Mouse (Mus musculus) liver, adult (tissue): Measurements from ENCODE around the gene Hamp.

ENCODE experiments used
- GATA4 ChIP-seq: IDR thresholded peaks from 2 replicates; pipeline ENCODE4 v1.6.1; 2014; ENCODE audit warnings: mild to moderate bottlenecking, low read length; ENCODE audit not compliant: insufficient replicate concordance

Gene Hamp

DNA sequence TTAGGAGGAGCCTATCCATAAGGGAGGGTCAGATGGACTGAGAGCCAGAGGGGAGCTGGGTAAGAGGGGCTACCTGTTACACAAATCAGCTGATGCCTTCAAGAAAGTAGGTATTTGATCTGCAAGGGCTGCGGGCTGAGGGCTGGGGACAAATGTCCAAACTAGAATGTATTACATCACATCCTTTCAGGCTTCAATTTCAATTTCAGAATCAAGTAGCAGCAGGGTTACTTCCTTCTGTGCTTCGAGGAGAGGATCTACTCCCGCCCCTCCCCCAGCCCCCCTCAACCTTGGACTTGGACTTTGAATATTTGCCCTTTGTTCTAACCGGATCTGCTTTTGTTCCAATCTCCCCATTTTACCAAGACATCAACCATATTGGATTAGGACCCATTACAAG, 26.6 kb downstream of the Hamp start:
- TF ChIP-seq GATA4: no peak

DNA sequence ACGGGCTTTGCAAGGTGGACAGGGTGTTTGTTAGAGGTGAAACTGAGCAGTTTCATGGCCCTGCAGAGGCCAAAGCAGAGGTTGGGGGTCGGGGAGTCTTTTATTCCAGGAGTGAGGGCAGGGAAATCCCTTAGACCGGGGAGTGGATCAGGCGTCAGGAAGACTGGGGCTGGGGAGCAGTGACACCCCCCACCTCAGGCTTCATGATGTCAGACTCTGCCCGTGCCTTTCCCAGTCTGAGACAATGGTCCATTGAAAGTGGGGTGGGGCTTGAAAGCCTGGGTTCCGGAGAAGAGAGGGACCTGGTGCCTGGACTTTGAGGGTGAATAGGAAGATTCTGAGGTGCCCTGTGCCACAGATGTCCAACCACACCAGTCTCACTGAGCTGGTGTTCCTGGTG, 27.1 kb downstream of the Hamp start:
- no peak for TF ChIP-seq GATA4

DNA sequence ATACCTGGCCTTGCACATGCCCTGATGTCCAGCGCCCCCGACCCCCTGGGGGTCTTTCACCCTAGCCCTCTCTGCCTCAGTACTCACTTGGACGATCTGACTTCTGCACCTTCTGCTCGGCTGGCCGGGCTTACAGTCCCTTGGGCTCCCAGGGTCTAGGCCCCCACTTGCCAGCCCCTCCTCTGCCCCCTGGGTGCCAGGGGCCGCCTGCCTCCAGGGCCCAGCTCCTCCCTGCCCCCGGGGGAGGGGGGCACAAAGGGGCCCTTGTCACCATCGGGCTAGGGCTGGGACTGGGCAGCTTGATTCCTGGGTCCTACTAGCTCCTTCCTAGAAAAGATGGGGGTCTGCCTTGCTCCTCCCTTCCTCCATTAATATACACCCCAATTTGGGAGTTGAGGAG, 29.1 kb downstream of the Hamp start, which contains the start of gene Mag:
TSS of gene Mag (minus strand) at position 142 of the 400 bp plus-strand sequence.
- no peak for TF ChIP-seq GATA4

DNA sequence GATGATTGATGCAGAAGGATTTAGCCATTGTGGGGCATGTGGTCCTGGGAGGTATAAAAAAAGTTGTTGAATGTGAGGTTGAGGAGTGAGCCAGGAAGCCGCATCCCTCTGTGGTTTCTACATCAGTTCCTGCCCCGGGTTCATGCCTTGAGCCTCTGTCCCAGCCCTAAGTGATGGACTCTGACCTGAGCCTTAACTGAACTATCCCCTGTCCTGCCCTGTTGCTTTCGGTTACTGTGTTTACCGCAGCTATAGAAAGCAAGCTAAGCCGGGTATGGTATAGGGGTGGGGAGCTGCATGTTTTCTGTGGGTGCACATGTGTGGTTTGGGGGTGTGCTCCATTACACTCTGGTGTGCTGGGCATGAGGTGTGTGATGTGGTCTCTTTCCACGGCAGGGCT, 34.1 kb downstream of the Hamp start:
- TF ChIP-seq GATA4: no peak

- no peak for TF ChIP-seq GATA4
These were observed 34.8 kb downstream of the Hamp start for GRCm38 (mm10) chr7:30908992-30909431.

GRCm38 (mm10) chr7:30908277-30908991, 35.4 kb downstream of the Hamp start:
- TF ChIP-seq GATA4: no peak

GRCm38 (mm10) chr7:30904042-30904441, 39.8 kb downstream of the Hamp start:
- TF ChIP-seq GATA4: no peak

DNA sequence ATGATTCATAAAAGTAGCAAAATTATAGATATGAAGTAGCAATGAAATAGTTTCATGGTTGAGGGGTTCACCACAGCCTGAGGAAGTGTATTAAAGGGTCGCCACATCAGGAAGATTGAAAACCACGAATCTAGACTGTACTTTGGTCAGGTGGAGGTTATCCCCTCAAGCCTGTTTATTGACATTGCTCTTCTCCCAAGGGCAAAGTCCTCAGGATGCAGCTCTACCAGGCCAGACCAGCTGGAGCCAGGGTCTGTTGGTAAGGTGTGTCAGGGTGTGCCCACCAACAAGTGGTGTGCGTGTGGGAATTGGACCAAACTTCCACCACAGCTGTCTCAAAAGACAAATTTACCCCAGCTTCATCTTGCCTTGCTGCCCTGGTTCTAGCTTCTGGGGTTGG, 48.6 kb downstream of the Hamp start:
- TF ChIP-seq GATA4: no peak

GRCm38 (mm10) chr7:30892515-30892914, 51.3 kb downstream of the Hamp start:
- no peak for TF ChIP-seq GATA4
